In the genomic region with DNA sequence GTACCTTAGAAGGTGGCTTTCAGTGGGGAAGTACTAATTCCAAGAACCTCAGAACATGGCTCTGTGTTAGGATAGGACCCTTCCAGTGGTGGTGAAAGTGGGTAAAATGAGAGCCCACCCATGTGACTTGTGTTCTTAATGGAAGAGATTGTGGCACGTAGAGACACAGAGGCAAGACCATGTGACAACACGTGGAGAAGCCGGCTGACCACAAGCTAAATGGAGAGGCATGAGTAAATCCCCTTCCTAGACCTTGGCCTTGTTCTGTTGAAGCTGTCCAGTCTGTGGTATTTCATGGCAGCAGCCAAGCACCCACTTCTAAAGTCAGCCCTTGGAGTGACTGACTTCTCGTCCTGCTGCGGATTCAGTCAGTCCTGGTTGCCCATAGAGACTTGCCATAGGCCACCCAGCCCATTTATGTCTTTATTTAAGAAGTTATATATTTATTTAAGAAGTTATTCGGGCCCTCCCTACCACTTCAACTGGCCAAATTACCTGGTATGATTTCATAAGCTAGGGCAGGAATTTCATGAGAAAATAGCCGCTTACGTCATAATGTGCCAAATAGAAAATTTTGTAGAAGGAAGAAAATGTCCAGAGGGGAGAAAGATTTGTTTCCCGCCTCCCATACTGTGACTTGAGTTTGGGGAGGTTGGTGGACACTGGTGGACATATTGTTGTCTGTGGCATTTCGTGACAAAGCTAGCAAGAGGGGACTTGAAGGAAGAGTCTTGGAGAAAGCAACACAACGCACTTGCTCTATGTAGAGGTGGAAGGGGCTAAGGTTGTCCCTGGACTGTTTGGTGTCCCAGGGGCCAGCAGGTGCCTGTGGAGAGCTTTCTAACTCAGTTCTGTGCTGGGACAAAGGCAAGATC, we compare ENCODE assay signal across 21 mouse cellular contexts. TPM values are rescaled to one million over a fixed set of nuclear protein-coding genes. Genes with fewer than 3 reads are reported as not detected.
DNase-seq lines count a peak whose midpoint lies in the region; ATAC-seq and TF ChIP-seq lines count a peak whose summit lies in the region.
"Had no signal": no experiment of that assay in that cellular context is flagged by ENCODE, and none has a peak within 500 bp of the region (broad histone marks: within the 10 kb centered on the region; RNA-seq: fewer than 3 reads in every experiment).

No protein-coding gene starts in this region.

- DNase-seq in forebrain, embryonic 10.5 days (ENCODE audit: extremely low spot score, low spot score): no peak
- DNase-seq in lung, postnatal 0 days (ENCODE audit: low spot score): peak; percentile 60
- DNase-seq in lung, adult 18-20 months: no peak
- peak; percentile 17 for DNase-seq in adrenal gland, postnatal 14 days
- peak; percentile 17 to 48 for DNase-seq in adrenal gland, postnatal 36 days
- DNase-seq in frontal cortex, adult 2 months (ENCODE audit: extremely low spot score in 1 of 2, low spot score in 1 of 2): no peak
- DNase-seq: cerebellum, adult 18-20 months; cerebellum, adult 9-11 months; cerebellum, postnatal 36 days; gastrocnemius, postnatal 10 days; heart, postnatal 4 days; kidney, adult 8-10 months had no signal

- H3K4me3 ChIP-seq in forebrain, embryonic 13.5 days: no peak overlapping the region
- no peak overlapping the region for H3K4me3 ChIP-seq in forebrain, embryonic 10.5 days
- H3K4me3 ChIP-seq in lung, postnatal 0 days (ENCODE audit: low read depth, low read length): no peak overlapping the region
- H3K4me3 ChIP-seq: embryonic facial prominence, embryonic 13.5 days; heart, embryonic 13.5 days; hindbrain, embryonic 12.5 days had no signal

- ATAC-seq in forebrain, embryonic 13.5 days: no peak
- ATAC-seq in lung, postnatal 0 days: peak; percentile 65
- ATAC-seq: forebrain, embryonic 14.5 days; hindbrain, embryonic 16.5 days; inflammation-experienced regulatory T-cells, adult 6 months; intestine, postnatal 0 days had no signal

- no peak overlapping the region for H3K27ac ChIP-seq in forebrain, embryonic 13.5 days
- no peak overlapping the region for H3K27ac ChIP-seq in forebrain, embryonic 10.5 days
- H3K27ac ChIP-seq in lung, postnatal 0 days (ENCODE audit: low read length): 0 out of 2 replicates have a peak overlapping the region, but pooled peaks have one; percentile 14
- H3K27ac ChIP-seq: embryonic facial prominence, embryonic 13.5 days; heart, embryonic 13.5 days; hindbrain, embryonic 12.5 days had no signal

- no peaks in the 10 kb centered on the region for H3K27me3 ChIP-seq in forebrain, embryonic 13.5 days
- H3K27me3 ChIP-seq in forebrain, embryonic 10.5 days (ENCODE audit: poor library complexity, severe bottlenecking): no peaks in the 10 kb centered on the region
- no peaks in the 10 kb centered on the region for H3K27me3 ChIP-seq in lung, postnatal 0 days (replicated peaks; ENCODE audit: insufficient read depth, low read length)
- H3K27me3 ChIP-seq: embryonic facial prominence, embryonic 13.5 days; hindbrain, embryonic 12.5 days had no signal

- peaks cover 83% of the 10 kb centered on the region for H3K4me1 ChIP-seq in forebrain, embryonic 13.5 days
- peaks cover 54% of the 10 kb centered on the region for H3K4me1 ChIP-seq in forebrain, embryonic 10.5 days
- H3K4me1 ChIP-seq in lung, postnatal 0 days (ENCODE audit: insufficient read depth, low read depth, low read length): peaks cover 20% of the 10 kb centered on the region; the same call in 1 of the 2 replicates

- H3K9me3 ChIP-seq in forebrain, embryonic 13.5 days (replicated peaks): no peaks in the 10 kb centered on the region
- H3K9me3 ChIP-seq in forebrain, embryonic 10.5 days: no peaks in the 10 kb centered on the region
- H3K9me3 ChIP-seq in lung, postnatal 0 days (ENCODE audit: low read length): no peaks in the 10 kb centered on the region
- H3K9me3 ChIP-seq: embryonic facial prominence, embryonic 13.5 days; G1E; heart, embryonic 13.5 days; hindbrain, embryonic 12.5 days had no signal

- no peak overlapping the region for H3K9ac ChIP-seq in forebrain, embryonic 13.5 days
- H3K9ac ChIP-seq in lung, postnatal 0 days (replicated peaks; ENCODE audit: low read depth): no peak overlapping the region
- H3K9ac ChIP-seq: embryonic facial prominence, embryonic 13.5 days; heart, embryonic 13.5 days; hindbrain, embryonic 12.5 days had no signal

- H3K36me3 ChIP-seq in forebrain, embryonic 13.5 days (ENCODE audit: poor library complexity, severe bottlenecking): peaks cover 16% of the 10 kb centered on the region
- peaks cover 63% of the 10 kb centered on the region for H3K36me3 ChIP-seq in forebrain, embryonic 10.5 days (replicated peaks)
- no peaks in the 10 kb centered on the region for H3K36me3 ChIP-seq in lung, postnatal 0 days (ENCODE audit: insufficient read depth, low read length)

- 95% methylated on average over 11 of the region's 11 CpGs for WGBS in forebrain, embryonic 13.5 days
- WGBS in forebrain, embryonic 10.5 days: 95% methylated on average over 11 of the region's 11 CpGs
- 69% methylated on average over 11 of the region's 11 CpGs for WGBS in lung, postnatal 0 days

- TF ChIP-seq CTCF in lung, postnatal 0 days (IDR thresholded peaks at IDR 0.05): no peak

- TF ChIP-seq EP300 in lung, postnatal 0 days (IDR thresholded peaks at IDR 0.05): 0 out of 2 replicates have a peak, but pooled peaks have one; percentile 6

- H3K4me2 ChIP-seq in forebrain, embryonic 13.5 days: 0 out of 2 replicates have a peak overlapping the region, but pooled peaks have one; percentile 4
- no peak overlapping the region for H3K4me2 ChIP-seq in lung, postnatal 0 days (replicated peaks; ENCODE audit: low read depth, low read length)
- H3K4me2 ChIP-seq: embryonic facial prominence, embryonic 13.5 days; heart, embryonic 13.5 days; hindbrain, embryonic 12.5 days had no signal

RNA-seq across cellular contexts. Expression of gene Sh3rf1, which starts 7.4 kb away (rescaled TPM):
- polyA plus RNA-seq in forebrain, embryonic 13.5 days (2015; fragmentation: Nextera tagmentation; extraction: Ambion mirVana): 31.4 and 34.5 TPM in 2 replicates
- polyA plus RNA-seq in forebrain, embryonic 10.5 days (2016; fragmentation: Nextera tagmentation; extraction: Ambion mirVana): 18.1 and 18.2 TPM in 2 replicates
- polyA plus RNA-seq in lung, postnatal 0 days (2015; fragmentation: Nextera tagmentation; extraction: Ambion mirVana): 11.2 and 11.5 TPM in 2 replicates
- 9.3 and 10.1 TPM in 2 replicates for total RNA-seq in adrenal gland, postnatal 14 days (2021)
- 10 to 100 TPM; 10.3 to 12.7 TPM for total RNA-seq in adrenal gland, postnatal 36 days (2021)
- 15.8 and 19.4 TPM in 2 replicates for polyA plus RNA-seq in frontal cortex, adult 2 months (2012; rRNA removed)

Comparison
In these comparisons a context has a peak if more than half of its experiments do, and no peak if none do; other contexts are left out.
1. DNase-seq: peak in lung, postnatal 0 days (single experiment), adrenal gland, postnatal 14 days (single experiment) and adrenal gland, postnatal 36 days (2 of 2); none in forebrain, embryonic 10.5 days (single experiment), lung, adult 18-20 months (0 of 2) and frontal cortex, adult 2 months (0 of 2).